Mouse (Mus musculus) right cerebral cortex, postnatal 4 days (tissue): ENCODE measurements at regions not wholly inside any gene's neighbourhood (a gene's known extent, or its start where the extent isn't known, plus 50 kb on each side); places are given as distances from the start of the nearest gene placed in this dataset.

Source experiments
- DNase-seq: peaks from one replicate; pipeline ENCODE4 v3.0.0-alpha.2; 2022

DNA sequence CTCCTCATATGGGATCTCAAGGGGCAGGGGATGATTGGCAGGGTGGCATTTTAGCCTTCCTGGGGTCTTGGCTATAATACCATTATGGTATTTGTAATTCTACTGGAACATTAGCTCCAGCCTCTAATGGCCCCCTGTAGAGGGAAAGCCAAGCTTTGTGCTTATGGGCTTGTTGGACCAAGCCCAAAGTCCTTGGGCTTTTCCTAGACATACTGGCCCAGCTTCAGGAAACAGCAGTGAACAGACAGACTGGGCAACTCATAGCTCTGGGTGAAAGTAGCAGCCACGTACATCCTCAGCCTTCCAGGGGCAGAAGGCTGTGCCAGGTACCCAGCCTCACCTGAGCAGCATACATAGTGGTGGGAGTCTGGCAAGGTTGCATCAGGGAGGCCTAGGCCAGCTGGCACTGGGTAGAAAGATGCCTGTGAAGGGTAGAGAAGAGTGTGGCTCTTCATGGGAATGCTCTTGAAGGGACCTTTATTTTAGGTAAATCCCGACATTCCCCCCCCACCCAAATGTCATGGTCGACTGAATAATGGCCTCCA is 108.1 kb upstream of the Neo1 start:
- DNase-seq, result no peak

GRCm38 (mm10) chr9:59143610-59144009 is 107.4 kb upstream of the Neo1 start:
- no peak for DNase-seq

DNA sequence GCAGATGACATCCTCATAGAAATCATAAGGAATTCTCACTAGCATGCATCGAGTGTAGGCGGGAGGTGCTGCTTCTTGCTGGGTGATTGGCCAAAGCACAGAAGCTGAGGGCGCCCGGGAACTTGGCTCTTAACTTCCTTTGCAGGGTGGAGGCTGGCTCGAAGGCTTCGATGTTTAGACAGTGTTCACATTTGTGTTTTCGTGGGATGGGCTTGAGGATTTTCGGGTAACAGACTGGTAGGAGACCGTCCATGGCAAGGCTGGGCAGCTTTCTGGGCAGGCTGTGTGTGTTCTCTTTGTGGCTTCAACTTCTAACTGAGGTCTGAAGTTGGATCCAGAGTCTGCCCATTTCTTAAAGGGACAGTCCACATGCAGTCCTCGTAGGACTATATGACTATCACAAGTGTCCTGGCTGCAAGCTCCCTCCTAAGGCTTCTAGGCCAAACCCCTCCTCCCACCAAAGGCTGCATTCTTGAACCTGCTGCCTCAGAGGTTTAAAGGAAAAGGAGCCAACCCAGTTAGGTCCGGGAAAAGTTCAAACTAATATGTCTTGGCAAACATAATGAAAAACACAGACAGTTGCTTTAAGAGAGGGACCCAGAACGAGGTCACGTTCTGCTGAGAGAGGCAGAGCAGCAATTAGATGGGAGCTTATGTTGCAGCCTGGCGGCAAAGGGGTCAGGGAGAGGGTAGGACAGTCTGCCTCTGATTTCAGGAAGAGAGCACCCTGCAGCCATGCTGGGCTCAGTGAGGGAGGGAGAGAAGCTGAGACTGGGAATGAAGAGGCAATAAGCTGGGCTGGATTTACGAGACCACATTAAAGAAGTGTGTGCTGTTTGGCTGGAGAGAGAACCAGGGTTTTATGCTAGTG is 98.2 kb upstream of the Neo1 start:
- DNase-seq, result peak; percentile 40

DNA sequence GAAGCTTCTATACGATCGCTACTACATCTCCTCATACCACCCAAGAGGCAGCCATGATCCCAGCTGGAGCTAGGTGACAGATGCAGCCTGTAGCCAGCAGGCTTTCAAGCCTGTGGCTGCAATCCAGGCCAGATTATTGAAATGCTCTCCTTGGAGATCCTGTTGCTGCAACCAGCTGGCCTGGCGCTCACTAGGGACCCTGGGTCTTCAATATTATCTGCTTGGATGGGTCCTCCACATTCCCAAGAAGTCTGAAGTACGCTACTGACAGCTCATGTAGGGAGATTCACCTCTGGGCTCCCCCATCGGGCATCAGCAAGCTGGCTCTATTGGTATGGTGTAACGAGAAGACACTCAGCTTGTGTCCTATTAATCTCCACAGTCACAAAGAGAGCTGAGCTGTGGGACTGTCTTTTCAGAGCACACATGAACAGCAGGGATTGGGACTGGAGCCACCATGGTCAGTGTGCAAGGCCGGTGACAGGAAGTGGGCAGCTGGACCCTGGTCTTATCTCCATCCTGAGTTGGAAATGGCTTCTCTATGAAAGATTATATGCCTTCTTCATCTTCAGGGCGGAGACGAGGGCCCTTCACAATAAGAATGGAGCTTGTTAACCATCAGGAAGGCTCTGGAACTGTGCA is 93.6 kb upstream of the Neo1 start:
- DNase-seq, result no peak

GRCm38 (mm10) chr9:59129252-59129651 is 93.0 kb upstream of the Neo1 start:
- no peak for DNase-seq

GRCm38 (mm10) chr9:59128023-59128422 is 91.8 kb upstream of the Neo1 start:
- DNase-seq, result no peak

- no peak for DNase-seq
These were observed 89.6 kb upstream of the Neo1 start for GRCm38 (mm10) chr9:59125886-59126285.

GRCm38 (mm10) chr9:59116561-59116960 is 80.3 kb upstream of the Neo1 start:
- DNase-seq, result no peak

GRCm38 (mm10) chr9:59113859-59114258 is 77.6 kb upstream of the Neo1 start:
- DNase-seq, result no peak

DNA sequence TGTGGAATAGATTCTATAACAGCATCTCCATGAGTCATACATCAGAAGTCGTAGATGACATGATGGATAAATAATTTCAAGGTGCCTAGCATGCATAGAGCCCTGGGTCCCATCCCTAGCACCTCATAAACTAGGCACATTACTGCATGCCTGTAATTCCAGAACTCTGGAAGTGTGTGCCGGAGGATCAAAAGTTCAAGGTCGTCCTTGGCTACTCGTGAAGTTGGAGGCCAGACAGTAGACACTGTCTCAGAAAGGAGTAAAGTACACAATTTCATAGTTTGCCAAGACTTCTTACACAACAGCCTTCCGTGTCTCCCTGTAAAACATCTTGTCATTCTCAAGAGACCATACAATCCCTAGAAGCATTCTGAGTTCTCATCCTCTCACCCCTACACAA is 63.5 kb upstream of the Neo1 start:
- DNase-seq, result no peak

DNA sequence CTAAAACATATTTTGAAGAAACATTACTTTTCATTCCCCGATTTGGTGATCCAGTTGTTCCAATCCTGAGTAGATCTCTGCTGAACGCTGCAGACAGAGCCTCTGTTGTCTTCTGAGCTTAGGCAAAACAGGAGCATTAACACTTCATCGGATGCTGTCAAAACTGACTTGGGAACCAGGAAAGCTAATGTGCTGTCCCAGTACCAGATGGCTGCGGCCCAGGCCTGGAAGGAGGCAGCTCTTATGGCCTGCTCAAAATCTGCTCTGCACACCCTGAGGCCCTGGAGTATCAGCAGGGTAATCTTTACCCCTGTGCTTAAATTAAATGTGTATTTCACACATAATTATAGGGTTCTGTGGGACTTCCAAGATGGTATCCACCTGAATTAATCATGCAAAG is 61.3 kb upstream of the Neo1 start:
- DNase-seq, result peak; percentile 27

DNA sequence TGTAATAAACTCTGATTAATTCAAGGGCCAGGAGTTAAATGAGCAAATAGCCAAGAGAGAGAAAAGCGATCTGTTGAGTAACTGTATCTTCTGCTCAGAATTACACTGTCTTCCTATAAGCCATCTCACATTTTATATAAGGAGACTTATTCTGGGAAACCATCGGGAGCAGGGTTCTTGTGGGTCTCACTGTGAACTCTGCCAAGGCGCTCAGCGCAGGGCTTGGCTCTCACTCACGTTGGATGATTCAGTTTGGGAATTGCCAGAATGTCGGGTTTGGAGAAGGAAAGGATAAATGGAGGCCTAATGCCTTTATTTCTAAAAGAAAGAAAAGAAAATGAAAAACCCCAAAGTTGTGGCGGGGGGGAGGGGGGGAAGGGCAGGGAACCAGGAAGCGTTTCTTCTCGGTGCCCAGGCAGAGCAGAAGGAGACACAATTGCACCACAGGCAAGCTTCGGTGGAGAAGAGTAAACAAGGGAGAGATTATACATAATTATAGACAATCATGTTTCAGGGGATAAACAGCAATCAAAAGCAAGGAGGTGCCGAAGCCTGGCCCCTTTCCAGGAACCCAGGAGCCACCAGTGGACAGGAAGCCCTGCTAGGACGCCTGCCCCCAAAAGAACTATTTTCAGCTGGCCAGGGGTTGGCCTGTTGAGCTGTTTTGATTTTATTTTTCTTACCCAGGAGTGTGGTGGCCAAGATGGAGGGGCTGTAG is 60.5 kb upstream of the Neo1 start:
- peak; percentile 27 for DNase-seq

GRCm38 (mm10) chr9:59095626-59096025 is 59.4 kb upstream of the Neo1 start:
- DNase-seq, result no peak

GRCm38 (mm10) chr9:59094106-59094505 is 57.9 kb upstream of the Neo1 start:
- no peak for DNase-seq

- DNase-seq, result no peak
These were observed 54.9 kb upstream of the Neo1 start for GRCm38 (mm10) chr9:59091179-59091578.

DNA sequence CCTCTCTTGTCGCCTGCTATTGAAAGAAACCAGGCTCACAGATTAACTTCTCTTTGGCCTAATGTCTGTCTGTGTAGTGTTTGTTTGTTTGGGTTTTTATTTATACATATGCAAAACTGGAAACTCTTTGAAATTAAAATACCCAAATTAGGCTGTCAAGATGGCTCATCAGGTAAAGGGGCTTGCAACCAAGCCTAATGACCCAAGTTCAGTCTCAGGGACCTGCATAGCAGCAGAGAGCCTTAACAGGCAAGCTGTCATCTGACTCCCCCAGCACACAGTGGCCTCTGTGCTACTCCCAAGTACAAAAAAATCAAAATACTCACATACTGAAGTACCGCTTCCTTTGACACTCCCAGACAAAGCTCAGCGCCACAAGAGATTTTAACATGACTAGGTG is 51.5 kb upstream of the Neo1 start:
- no peak for DNase-seq

DNA sequence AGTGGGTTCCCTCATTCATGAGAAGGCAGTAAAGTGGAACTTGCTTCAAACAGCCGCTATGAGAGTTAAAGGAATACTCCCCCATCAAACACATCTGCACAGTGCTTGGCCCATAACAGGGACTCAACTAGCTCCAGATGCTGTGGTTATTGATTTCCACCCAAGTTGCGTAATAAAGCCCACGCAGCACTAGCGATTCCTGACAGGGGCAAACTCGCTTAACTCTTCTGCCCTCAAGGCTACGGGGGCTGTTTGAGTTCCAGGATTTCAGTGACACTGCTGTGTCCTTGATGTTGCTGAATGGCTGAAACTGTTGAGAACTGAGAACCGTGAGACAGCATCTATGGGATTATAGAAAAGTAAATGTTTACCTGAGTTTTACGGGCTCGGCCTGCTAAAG is 50.9 kb upstream of the Neo1 start:
- no peak for DNase-seq

- DNase-seq, result no peak
These were observed 50.4 kb upstream of the Neo1 start for GRCm38 (mm10) chr9:59086556-59087102.
